Mouse (Mus musculus): Measurements from ENCODE around the gene Ethe1. TPM values are rescaled to one million over a fixed set of nuclear protein-coding genes. Genes with fewer than 3 reads are reported as not detected.
A peak's percentile ranks its signal among the peaks of the same experiment; 100 is the strongest.

The Ethe1 gene
- polyA plus RNA-seq, 1 experiment = 18.2 TPM

DNA sequence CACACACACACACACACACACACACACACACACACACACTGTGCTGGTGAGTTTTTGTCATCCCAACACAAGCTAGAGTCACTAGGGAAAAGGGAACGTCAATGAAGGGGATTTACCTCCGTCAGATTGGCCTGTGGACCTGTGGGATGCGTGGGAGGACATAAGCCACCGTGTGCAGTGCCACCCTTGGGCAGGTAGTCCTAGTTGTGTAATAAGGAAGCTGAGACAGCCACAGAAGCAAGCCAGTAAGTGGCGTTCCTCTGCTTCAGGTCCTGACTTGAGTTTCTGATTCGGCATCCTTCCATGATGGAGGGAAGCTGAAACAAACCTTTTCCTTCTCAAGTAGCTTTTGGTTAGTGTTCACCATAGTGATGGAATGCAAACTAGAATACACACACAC lies 57.1 kb downstream of the Ethe1 start:
- no peak overlapping the region for H3K27ac ChIP-seq (ENCODE audit: insufficient read depth, low read depth, low read length)
- H3K4me3 ChIP-seq (ENCODE audit: insufficient read depth, low read length) = no peak overlapping the region
- H3K4me1 ChIP-seq (ENCODE audit: control insufficient read depth, insufficient read depth, low read length) = no peaks in the 10 kb centered on the region
- TF ChIP-seq POLR2A (IDR thresholded peaks at IDR 0.05; ENCODE audit: borderline replicate concordance, low read depth, low read length) (no peak), CTCF (IDR thresholded peaks at IDR 0.05; ENCODE audit: low read depth, low read length) (no peak)

- Histone ChIP-seq H3K27ac (ENCODE audit: insufficient read depth, low read depth, low read length) (no peak overlapping the region), H3K4me3 (ENCODE audit: insufficient read depth, low read length) (no peak overlapping the region), H3K4me1 (ENCODE audit: control insufficient read depth, insufficient read depth, low read length) (no peaks in the 10 kb centered on the region)
- no peak for TF ChIP-seq POLR2A (IDR thresholded peaks at IDR 0.05; ENCODE audit: borderline replicate concordance, low read depth, low read length)
- no peak for TF ChIP-seq CTCF (IDR thresholded peaks at IDR 0.05; ENCODE audit: low read depth, low read length)
These were observed 57.7 kb downstream of the Ethe1 start for GRCm38 (mm10) chr7:24644996-24645395.

DNA sequence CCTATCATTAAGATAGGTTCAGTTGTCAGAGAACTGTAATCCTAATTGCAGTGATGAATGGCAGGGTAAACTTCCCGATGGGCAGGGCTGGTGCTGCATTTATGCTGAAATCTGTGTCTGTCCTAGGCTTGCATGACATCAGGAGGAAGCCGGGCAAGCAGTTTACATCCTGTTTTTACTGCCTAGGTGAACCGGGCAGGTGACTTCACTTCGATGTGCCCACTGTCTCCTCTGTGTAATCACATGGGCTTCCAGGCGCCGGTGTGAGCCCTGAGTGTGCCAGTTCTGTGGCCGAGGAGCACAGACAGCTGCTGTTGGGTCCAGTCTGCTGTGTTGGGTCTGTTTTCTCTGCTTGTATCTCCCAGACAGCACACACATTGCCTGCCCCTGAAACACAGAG lies 59.1 kb downstream of the Ethe1 start:
- Histone ChIP-seq H3K4me3 (ENCODE audit: insufficient read depth, low read length) (no peak overlapping the region), H3K4me1 (ENCODE audit: control insufficient read depth, insufficient read depth, low read length) (no peaks in the 10 kb centered on the region), H3K27ac (ENCODE audit: insufficient read depth, low read depth, low read length) (no peak overlapping the region)
- no peak for TF ChIP-seq CTCF (IDR thresholded peaks at IDR 0.05; ENCODE audit: low read depth, low read length)
- no peak for TF ChIP-seq POLR2A (IDR thresholded peaks at IDR 0.05; ENCODE audit: borderline replicate concordance, low read depth, low read length)

- H3K4me3 ChIP-seq (ENCODE audit: insufficient read depth, low read length) = no peak overlapping the region
- TF ChIP-seq POLR2A (IDR thresholded peaks at IDR 0.05; ENCODE audit: borderline replicate concordance, low read depth, low read length) = no peak
- TF ChIP-seq CTCF (IDR thresholded peaks at IDR 0.05; ENCODE audit: low read depth, low read length) = peak; percentile 99
These were observed 66.3 kb downstream of the Ethe1 start for GRCm38 (mm10) chr7:24653681-24654080.

More at GRCm38 (mm10) chr7:24653681-24654080, 66.3 kb downstream of the Ethe1 start:
- Histone ChIP-seq H3K27ac (ENCODE audit: insufficient read depth, low read depth, low read length) (no peak overlapping the region), H3K4me1 (ENCODE audit: control insufficient read depth, insufficient read depth, low read length) (no peaks in the 10 kb centered on the region)

Other genes starting within 250 kb of the Ethe1 start
- gene Lypd5, start 238.3 kb upstream of the Ethe1 start, polyA plus RNA-seq (2012; ENCODE audit: insufficient read depth, insufficient read length, missing spikeins) = not detected in 2 replicates
- 50.1 and 51.4 TPM in 2 replicates for gene Kcnn4, start 217.3 kb upstream of the Ethe1 start, polyA plus RNA-seq (2012; ENCODE audit: insufficient read depth, insufficient read length, missing spikeins)
- 35.8 and 36.5 TPM in 2 replicates for gene Smg9, start 187.9 kb upstream of the Ethe1 start, polyA plus RNA-seq (2012; ENCODE audit: insufficient read depth, insufficient read length, missing spikeins)
- gene Irgc1, start 135.2 kb upstream of the Ethe1 start, polyA plus RNA-seq (2012; ENCODE audit: insufficient read depth, insufficient read length, missing spikeins) = not detected in 2 replicates
- gene Plaur, start 125.1 kb upstream of the Ethe1 start, polyA plus RNA-seq (2012; ENCODE audit: insufficient read depth, insufficient read length, missing spikeins) = 24.8 and 27.5 TPM in 2 replicates
- gene Cadm4, start 105.5 kb upstream of the Ethe1 start, polyA plus RNA-seq (2012; ENCODE audit: insufficient read depth, insufficient read length, missing spikeins) = not detected in 2 replicates
- 0.69 TPM in 1 of 2 replicates, not detected in the other for gene Zfp428, start 80.5 kb upstream of the Ethe1 start, polyA plus RNA-seq (2012; ENCODE audit: insufficient read depth, insufficient read length, missing spikeins)
- not detected in 2 replicates for gene AC161166.1, start 75.1 kb upstream of the Ethe1 start, polyA plus RNA-seq (2012; ENCODE audit: insufficient read depth, insufficient read length, missing spikeins)
- gene Irgq, start 56.9 kb upstream of the Ethe1 start, polyA plus RNA-seq (2012; ENCODE audit: insufficient read depth, insufficient read length, missing spikeins) = 6.6 and 8.5 TPM in 2 replicates
- not detected in 2 replicates for gene Pinlyp, start 41.4 kb upstream of the Ethe1 start, polyA plus RNA-seq (2012; ENCODE audit: insufficient read depth, insufficient read length, missing spikeins)
- 54.6 and 58.7 TPM in 2 replicates for gene Xrcc1, start 41.3 kb upstream of the Ethe1 start, polyA plus RNA-seq (2012; ENCODE audit: insufficient read depth, insufficient read length, missing spikeins)
- not detected in 2 replicates for gene Zfp575, start 98 bp downstream of the Ethe1 start, polyA plus RNA-seq (2012; ENCODE audit: insufficient read depth, insufficient read length, missing spikeins)
- 7.2 and 7.6 TPM in 2 replicates for gene Phldb3, start 23.2 kb downstream of the Ethe1 start, polyA plus RNA-seq (2012; ENCODE audit: insufficient read depth, insufficient read length, missing spikeins)
- not detected in 2 replicates for gene Lypd3, start 49.0 kb downstream of the Ethe1 start, polyA plus RNA-seq (2012; ENCODE audit: insufficient read depth, insufficient read length, missing spikeins)
- not detected in 2 replicates for gene Tex101, start 89.1 kb downstream of the Ethe1 start, polyA plus RNA-seq (2012; ENCODE audit: insufficient read depth, insufficient read length, missing spikeins)
- not detected in 2 replicates for gene BC049730, start 121.7 kb downstream of the Ethe1 start, polyA plus RNA-seq (2012; ENCODE audit: insufficient read depth, insufficient read length, missing spikeins)
- not detected in 2 replicates for gene Gm4763, start 139.4 kb downstream of the Ethe1 start, polyA plus RNA-seq (2012; ENCODE audit: insufficient read depth, insufficient read length, missing spikeins)
- gene Cd177, start 172.8 kb downstream of the Ethe1 start, polyA plus RNA-seq (2012; ENCODE audit: insufficient read depth, insufficient read length, missing spikeins) = 0.47 and 0.74 TPM in 2 replicates
- 1.7 TPM in 1 of 2 replicates, not detected in the other for gene Ceacam10, start 189.7 kb downstream of the Ethe1 start, polyA plus RNA-seq (2012; ENCODE audit: insufficient read depth, insufficient read length, missing spikeins)

All from bone marrow macrophage, adult 2 months (primary cell).